Mouse (Mus musculus): ENCODE data around the gene Fibp.
A peak's percentile ranks its signal among the peaks of the same experiment; 100 is the strongest.

The Fibp gene

GRCm38 (mm10) chr19:5463791-5464562, 3.6 kb downstream of the Fibp start:
- DNase-seq (ENCODE audit: extremely low spot score, low spot score) = peak; percentile 76

DNA sequence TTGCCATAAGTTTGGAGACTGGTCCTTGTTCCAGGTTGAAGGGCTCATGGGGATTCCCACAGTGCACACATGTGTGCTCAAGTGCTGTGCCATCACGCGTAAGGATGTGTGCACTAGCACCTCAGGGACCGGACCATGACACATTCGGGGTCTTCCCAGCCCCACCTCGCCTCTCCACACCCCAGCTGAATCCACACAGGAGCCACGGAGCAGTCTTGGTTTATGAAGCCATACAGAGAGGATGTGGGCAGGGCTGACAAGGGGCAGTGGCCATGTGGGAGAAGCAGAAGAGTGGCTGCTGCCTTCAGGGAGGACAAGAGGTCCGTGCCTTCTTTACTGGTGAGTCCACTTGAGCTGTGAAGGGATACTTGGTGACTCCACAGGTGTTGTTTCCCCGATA, 4.6 kb downstream of the Fibp start:
- no peak for DNase-seq (ENCODE audit: extremely low spot score, low spot score)

DNA sequence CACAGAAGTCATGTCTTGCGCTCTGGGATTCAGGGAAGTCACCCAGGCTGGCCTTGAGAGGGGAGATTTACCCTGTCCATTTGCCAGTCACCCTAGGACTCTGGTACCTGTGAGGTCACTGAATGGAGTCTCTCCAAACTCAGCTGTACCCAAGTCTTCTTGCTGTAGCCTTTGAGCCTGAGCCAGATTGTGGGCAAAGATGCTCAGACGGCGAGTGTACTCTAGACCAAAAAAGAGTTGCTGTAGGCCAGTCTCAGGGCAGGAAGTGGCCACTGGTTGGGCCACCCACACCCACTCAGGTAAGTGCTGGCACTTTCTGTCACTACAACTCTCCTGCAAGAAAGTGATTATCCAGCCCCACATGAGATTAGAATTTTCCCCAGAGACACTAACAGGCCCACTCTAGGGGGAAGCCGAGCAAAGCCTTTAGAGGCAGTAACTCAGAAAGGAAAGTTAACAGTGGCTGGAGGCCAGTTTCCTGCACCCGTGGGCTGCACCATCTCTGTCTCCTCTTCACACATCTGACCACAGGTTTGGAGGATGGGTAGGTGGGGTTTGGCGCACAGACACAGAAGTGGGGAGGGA, 6.6 kb downstream of the Fibp start:
- no peak for DNase-seq (ENCODE audit: extremely low spot score, low spot score)

DNA sequence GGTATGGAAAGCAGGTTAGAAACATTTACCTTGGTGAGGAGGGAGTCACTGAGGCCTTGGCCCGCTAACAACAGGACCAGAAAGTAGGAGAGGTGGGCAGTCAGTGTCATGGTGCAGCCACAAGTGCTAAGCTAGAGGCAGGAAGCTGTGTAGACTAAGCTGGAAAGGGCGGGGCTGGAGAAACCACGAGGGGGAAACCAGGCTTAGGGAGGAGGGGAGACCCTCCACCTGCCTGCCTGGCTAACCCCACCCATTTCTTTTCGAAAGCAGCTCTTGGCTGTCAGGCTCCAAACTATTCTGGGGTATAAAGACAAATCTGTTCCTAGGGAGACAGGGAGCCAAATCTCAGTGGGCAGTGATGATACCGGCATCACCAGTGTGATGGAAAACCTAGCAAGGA, 8.0 kb downstream of the Fibp start, which contains the start of gene Ctsw:
Gene Ctsw (minus strand): TSS at position 134 of the 400 bp plus-strand sequence.
- DNase-seq (ENCODE audit: extremely low spot score, low spot score) = no peak

DNA sequence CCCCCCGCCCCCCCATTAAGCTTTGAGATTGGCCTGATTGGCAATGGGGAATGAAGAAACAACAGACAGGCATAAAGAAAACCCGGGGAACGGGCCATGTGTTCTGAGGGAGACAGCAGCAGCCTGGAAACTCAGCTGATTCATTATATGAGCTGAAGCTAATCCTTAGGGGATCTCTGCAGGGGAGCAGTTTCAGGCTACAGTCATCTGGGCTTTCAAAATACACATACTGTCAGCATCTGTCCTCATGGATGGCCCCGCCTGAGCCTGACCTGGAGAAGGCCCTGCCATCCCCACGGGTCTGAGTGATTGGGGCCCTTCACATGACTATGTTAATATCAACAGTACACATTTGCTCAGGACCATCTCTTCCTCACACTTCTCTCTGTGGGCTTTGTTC, 11.4 kb downstream of the Fibp start:
- DNase-seq (ENCODE audit: extremely low spot score, low spot score) = no peak

- no peak for DNase-seq (ENCODE audit: extremely low spot score, low spot score)
Observed at GRCm38 (mm10) chr19:5472857-5473256, 12.4 kb downstream of the Fibp start.

DNA sequence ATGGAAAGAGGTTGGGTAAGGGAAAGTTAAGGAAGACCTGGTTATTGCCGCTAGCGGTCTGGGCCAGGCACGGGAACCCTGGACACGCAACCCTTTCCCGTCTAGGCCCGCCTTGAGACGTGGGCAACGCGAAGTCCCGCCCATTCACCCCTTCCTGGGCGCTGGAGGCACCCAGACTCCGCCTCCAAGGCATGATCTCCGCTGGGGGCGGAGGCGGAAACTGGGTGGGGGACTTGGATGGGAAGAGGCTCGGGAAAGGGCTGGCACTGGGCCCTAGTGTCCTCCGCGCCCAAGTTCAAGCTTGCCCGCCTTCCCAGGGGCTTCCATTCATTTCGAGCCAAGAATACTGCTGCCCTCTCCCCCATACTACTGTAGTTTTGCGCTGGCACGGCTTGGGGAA, 13.3 kb downstream of the Fibp start, which contains the start of gene Efemp2:
Gene Efemp2 (plus strand): TSS at position 235 of the 400 bp plus-strand sequence.
- peak; percentile 75 for DNase-seq (ENCODE audit: extremely low spot score, low spot score)

- peak; percentile 67 for DNase-seq (ENCODE audit: extremely low spot score, low spot score)
Observed at GRCm38 (mm10) chr19:5474281-5475068, 14.1 kb downstream of the Fibp start.

DNA sequence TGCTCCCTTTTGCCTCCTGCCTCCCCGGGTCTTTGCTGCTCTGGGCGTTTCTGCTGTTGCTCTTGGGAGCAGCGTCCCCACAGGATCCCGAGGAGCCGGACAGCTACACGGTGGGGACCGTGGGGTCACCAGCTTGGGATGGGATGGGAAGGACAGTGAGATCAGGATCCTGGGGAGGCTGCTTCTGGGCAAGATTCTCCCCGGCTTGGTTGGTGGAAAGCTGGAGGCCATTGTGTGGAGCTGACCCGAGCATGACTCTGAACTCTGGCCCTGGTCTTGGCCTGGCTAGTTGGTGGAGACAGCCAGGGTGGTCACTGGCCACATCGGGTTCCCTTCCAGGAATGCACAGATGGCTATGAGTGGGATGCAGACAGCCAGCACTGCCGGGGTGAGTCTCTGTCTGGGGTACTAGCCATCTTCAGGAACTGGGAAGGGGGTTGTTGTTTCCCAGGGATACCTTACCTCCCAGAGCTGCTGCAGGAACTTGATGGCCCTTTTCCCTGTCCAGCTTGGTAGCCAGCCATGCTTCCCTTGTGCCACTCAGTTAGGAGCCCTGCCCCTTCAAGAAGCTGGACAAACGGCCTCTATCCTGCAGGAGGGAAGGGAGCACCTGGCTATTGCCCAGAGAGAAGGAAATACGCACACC, 14.8 kb downstream of the Fibp start:
- no peak for DNase-seq (ENCODE audit: extremely low spot score, low spot score)

DNA sequence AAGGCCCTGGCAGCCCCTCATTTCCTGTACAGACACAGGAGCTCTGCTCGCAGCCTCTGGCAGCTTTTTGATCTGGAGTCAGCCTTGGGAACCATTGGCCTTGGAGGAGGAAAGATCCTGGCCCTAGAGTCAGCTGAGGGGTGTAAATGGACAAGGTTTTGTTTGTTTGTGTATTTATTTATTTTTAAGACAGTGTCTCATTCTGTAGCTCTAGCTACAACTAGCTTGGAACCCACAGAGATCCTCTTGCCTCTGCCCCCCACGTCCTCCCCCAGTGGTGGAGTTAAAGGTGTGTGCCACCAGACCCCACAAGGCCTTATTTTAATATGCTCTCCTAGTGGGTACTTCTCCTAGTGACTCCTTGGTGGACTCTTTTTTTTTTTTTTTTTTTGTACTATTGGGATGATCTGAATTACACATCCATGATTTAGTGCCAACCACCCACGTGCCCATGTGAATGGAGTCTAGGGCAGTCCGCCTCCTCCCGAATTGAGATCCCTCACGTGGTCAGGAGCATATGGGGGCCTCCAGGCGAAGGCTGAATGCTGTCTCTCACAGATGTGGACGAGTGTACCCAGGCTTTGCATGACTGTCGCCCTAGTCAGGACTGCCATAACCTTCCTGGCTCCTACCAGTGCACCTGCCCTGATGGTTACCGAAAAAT, 16.7 kb downstream of the Fibp start:
- no peak for DNase-seq (ENCODE audit: extremely low spot score, low spot score)

DNA sequence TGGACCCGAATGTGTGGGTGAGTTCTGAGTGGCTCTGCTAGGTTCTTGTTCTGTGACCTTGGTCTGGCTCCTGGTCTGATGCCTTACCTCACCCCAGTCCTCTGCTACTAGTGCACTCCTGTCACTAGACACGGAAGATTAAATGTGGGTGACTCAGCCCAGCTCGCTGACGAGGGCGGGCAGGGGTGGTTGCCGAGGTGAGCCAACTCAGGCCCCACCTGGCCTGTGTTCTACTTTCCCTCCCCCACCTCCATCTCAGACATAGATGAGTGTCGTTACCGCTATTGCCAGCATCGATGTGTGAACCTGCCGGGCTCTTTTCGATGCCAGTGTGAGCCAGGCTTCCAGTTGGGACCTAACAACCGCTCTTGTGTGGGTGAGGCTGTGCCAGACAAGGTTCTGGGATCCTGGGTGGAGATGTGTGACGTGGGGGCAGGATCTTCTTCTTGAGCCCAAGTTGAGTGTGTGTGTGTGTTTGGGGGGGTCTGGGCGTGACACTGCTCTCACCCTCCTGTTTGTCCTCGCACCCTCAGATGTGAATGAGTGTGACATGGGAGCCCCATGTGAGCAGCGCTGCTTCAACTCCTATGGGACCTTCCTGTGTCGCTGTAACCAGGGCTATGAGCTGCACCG, 17.4 kb downstream of the Fibp start:
- DNase-seq (ENCODE audit: extremely low spot score, low spot score) = no peak

- no peak for DNase-seq (ENCODE audit: extremely low spot score, low spot score)
Observed at GRCm38 (mm10) chr19:5480016-5480415, 19.6 kb downstream of the Fibp start.

DNA sequence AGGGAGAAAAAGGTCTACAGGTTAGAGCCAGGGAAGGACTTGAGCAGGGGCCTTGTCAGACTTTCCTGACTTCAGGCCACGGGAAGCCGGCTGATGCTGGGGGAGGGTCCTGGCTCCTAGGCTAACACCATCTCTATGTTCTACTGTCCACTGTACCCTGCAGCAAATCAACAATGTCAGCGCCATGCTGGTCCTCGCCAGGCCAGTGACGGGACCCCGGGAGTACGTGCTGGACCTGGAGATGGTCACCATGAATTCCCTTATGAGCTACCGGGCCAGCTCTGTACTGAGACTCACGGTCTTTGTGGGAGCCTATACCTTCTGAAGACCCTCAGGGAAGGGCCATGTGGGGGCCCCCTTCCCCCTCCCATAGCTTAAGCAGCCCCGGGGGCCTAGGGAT, 21.0 kb downstream of the Fibp start:
- no peak for DNase-seq (ENCODE audit: extremely low spot score, low spot score)

DNA sequence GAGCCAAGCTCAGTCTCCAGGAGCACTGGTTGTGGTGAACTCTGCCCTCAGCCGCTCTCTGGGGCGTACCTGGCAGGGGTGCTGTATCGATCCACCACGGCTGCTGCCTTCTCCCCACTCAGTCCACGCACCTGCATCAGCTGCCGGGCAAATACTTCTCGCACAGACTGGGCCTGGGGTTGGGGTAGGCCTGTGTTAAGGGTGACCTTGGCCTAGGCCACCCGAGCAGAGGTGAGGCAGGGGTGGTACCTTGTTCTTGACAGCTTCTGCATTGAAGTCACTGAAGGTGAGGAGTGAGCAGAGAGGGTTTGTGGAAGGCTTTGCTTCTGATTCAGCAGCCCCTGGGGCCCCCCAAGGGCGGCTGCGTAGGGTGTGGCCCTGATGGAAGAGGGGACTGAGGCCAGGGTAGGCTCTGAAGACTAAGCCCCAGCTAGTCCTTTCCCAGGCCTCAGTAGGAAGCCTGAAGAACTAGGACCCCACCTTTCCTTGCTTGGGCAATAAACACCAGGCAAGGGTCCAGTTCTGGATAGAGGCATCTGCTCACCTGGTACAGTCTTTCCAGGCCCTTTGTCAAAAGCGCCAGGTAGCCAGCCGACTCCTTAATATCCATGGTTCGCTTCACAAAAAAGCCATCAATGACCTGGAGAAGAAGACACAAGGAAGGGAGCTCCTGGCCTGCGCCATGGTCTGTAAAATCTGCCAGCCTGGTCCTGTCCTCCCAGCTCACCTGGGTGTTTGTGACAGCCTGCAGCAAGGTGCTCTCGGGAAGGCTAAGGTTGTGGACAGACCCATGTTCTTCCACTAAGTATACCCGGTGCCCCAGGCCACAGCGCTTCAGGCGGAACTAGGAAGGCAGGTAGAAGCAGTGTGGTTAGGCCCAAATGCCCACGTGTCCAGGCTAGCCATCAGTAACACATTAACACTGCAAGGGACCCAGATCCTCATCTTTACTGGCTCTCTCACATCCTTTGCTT, 23.3 kb downstream of the Fibp start:
- DNase-seq (ENCODE audit: extremely low spot score, low spot score) = no peak

- no peak for DNase-seq (ENCODE audit: extremely low spot score, low spot score)
Observed at GRCm38 (mm10) chr19:5484496-5484895, 24.1 kb downstream of the Fibp start.

GRCm38 (mm10) chr19:5485371-5485770, 25.0 kb downstream of the Fibp start:
- no peak for DNase-seq (ENCODE audit: extremely low spot score, low spot score)

- no peak for DNase-seq (ENCODE audit: extremely low spot score, low spot score)
Observed at GRCm38 (mm10) chr19:5485821-5486220, 25.4 kb downstream of the Fibp start.

DNA sequence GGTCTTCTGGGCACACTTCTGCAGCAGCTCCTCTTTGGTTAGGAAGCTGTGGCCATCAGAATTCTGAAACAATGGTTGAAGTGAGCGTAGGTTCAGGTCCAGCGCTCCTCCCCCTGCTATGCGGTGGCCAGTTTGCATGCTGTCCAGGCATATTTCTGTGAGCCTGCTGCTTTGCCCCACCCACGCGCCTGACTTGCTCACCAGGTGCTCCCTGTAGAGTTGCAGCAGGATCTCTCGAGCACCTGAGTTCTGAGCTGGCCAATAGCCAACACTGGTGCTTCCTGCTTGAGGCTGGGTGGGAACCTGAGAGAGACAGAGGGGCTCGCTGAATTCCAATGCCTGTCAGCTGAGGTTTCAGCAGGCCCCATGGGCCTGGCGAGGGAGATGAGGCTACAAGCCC, 25.9 kb downstream of the Fibp start:
- DNase-seq (ENCODE audit: extremely low spot score, low spot score) = no peak

DNA sequence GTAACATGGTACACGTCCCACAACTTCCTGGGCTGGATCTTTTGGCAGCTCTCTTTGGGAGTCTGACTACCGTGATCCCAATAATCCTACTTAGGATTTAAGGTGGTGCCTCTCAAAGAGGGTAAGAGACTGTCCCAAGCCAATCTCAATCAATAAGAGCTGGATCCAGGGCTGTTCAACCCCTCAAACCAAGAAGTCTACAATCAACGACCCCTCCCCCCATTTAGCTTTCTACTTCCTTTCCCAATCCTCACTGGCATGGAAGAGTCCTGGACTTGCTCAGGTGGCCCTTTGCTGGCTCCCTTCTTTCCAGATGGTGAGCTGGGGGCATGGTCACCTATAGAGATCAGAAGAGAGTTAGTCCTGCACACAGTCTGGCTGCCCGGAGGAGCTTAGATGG, 26.4 kb downstream of the Fibp start:
- no peak for DNase-seq (ENCODE audit: extremely low spot score, low spot score)

Data from neural tube, embryonic 10.5 days (tissue).